Mouse (Mus musculus) hindbrain, embryonic 16.5 days (tissue): Measurements from ENCODE around the gene Zfp950. TPM values are rescaled to one million over a fixed set of nuclear protein-coding genes. Genes with fewer than 3 reads are reported as not detected.
A peak's percentile ranks its signal among the peaks of the same experiment; 100 is the strongest.

Experiments
- ATAC-seq: fragments of 200-750 bp; cut with Nextera tagmentation; 2 replicates; pipeline ENCODE4 v1.8.0; 2017; ENCODE audit warnings: moderate TSS enrichment, moderate library complexity
- H3K27ac ChIP-seq: fragments of 300-500 bp; sonication (generic); 2 replicates; pipeline ENCODE4 v1.5.1; 2014; ENCODE audit warnings: low read depth, mild to moderate bottlenecking, control low read depth, low read length, moderate library complexity
- H3K27me3 ChIP-seq: fragments of 300-500 bp; sonication (generic); replicated peaks from 2 replicates; pipeline ENCODE4 v1.6.1; 2014; ENCODE audit warnings: low read length; ENCODE audit not compliant: control insufficient read depth, insufficient read depth
- H3K36me3 ChIP-seq: fragments of 300-500 bp; sonication (generic); 2 replicates; pipeline ENCODE4 v1.6.1; 2014; ENCODE audit warnings: mild to moderate bottlenecking, low read length, moderate library complexity, mixed read lengths; ENCODE audit not compliant: control insufficient read depth, insufficient read depth
- H3K4me1 ChIP-seq: fragments of 300-500 bp; sonication (generic); 2 replicates; pipeline ENCODE4 v1.6.1; 2014; ENCODE audit warnings: low read depth, low read length; ENCODE audit not compliant: control insufficient read depth, insufficient read depth
- H3K4me2 ChIP-seq: fragments of 300-500 bp; sonication (generic); 2 replicates; pipeline ENCODE4 v1.6.1; 2014; ENCODE audit warnings: mild to moderate bottlenecking, low read length, control low read depth, moderate library complexity
- H3K4me3 ChIP-seq: fragments of 300-500 bp; sonication (generic); 2 replicates; pipeline ENCODE4 v1.5.1; 2014; ENCODE audit warnings: mild to moderate bottlenecking, low read length, control low read depth, moderate library complexity
- H3K9ac ChIP-seq: fragments of 300-500 bp; sonication (generic); 2 replicates; pipeline ENCODE4 v1.6.1; 2014; ENCODE audit warnings: low read depth, mild to moderate bottlenecking, control low read depth, low read length, moderate library complexity
- H3K9me3 ChIP-seq: fragments of 300-500 bp; sonication (generic); 2 replicates; pipeline ENCODE4 v1.6.1; 2014; ENCODE audit warnings: mild to moderate bottlenecking, low read length, moderate library complexity; ENCODE audit not compliant: control insufficient read depth
- WGBS: fragments of 180-500 bp; shearing (Covaris S2); extraction: QIAGEN DNeasy Blood & Tissue Kit; methylation state at CpG from one replicate; pipeline ENCODE4 v1.1.7; 2014; 5-methylcytosine and 5-hydroxymethylcytosine counted together
- polyA plus RNA-seq: library from polyadenylated mRNA; unstranded; fragments of >200 nt; fragmentation: Nextera tagmentation; extraction: Ambion mirVana; gene quantifications from 2 replicates; pipeline ENCODE4 v1.2.1, GENCODE M21; 2015

Zfp950 gene
- polyA plus RNA-seq, 1 experiment from 2014 or later = 47.8 TPM

GRCm38 (mm10) chr19:61097764-61098163, 42.9 kb downstream of the Zfp950 start:
- no peaks in the 10 kb centered on the region for H3K4me1 ChIP-seq
- no peaks in the 10 kb centered on the region for H3K27me3 ChIP-seq
- H3K9ac ChIP-seq = no peak overlapping the region
- H3K27ac ChIP-seq = no peak overlapping the region
- no peak overlapping the region for H3K4me3 ChIP-seq
- H3K9me3 ChIP-seq = no peaks in the 10 kb centered on the region
- peak; percentile 20; the same call in 1 of the 2 replicates for ATAC-seq
- no peaks in the 10 kb centered on the region for H3K36me3 ChIP-seq
- WGBS = 14% methylated on average over 4 of the region's 4 CpGs
- H3K4me2 ChIP-seq = no peak overlapping the region

- H3K9ac ChIP-seq = no peak overlapping the region
- no peaks in the 10 kb centered on the region for H3K36me3 ChIP-seq
- no peaks in the 10 kb centered on the region for H3K4me1 ChIP-seq
- no peak overlapping the region for H3K4me2 ChIP-seq
- WGBS = 89% methylated on average over 2 of the region's 2 CpGs
- no peak overlapping the region for H3K4me3 ChIP-seq
- no peaks in the 10 kb centered on the region for H3K27me3 ChIP-seq
- no peaks in the 10 kb centered on the region for H3K9me3 ChIP-seq
- no peak for ATAC-seq
- H3K27ac ChIP-seq = no peak overlapping the region
Observed at GRCm38 (mm10) chr19:61096776-61097175, 43.9 kb downstream of the Zfp950 start.

- Histone ChIP-seq H3K27ac (no peak overlapping the region), H3K4me2 (no peak overlapping the region), H3K9me3 (no peaks in the 10 kb centered on the region), H3K27me3 (no peaks in the 10 kb centered on the region), H3K9ac (no peak overlapping the region), H3K4me3 (no peak overlapping the region), H3K4me1 (no peaks in the 10 kb centered on the region), H3K36me3 (peaks cover 2% of the 10 kb centered on the region; the same call in 1 of the 2 replicates)
- ATAC-seq = no peak
- WGBS = 95% methylated on average over 4 of the region's 4 CpGs
Observed at GRCm38 (mm10) chr19:61090541-61090940, 50.1 kb downstream of the Zfp950 start.

GRCm38 (mm10) chr19:61089001-61089400, 51.6 kb downstream of the Zfp950 start:
- no peak overlapping the region for H3K27ac ChIP-seq
- no peak overlapping the region for H3K4me2 ChIP-seq
- H3K36me3 ChIP-seq = peaks cover 2% of the 10 kb centered on the region; the same call in 1 of the 2 replicates
- no peak for ATAC-seq
- WGBS = 98% methylated on average over 3 of the region's 3 CpGs
- H3K9ac ChIP-seq = no peak overlapping the region
- H3K4me1 ChIP-seq = no peaks in the 10 kb centered on the region
- H3K27me3 ChIP-seq = no peaks in the 10 kb centered on the region
- no peaks in the 10 kb centered on the region for H3K9me3 ChIP-seq
- H3K4me3 ChIP-seq = no peak overlapping the region

- Histone ChIP-seq H3K9me3 (no peaks in the 10 kb centered on the region), H3K27ac (no peak overlapping the region), H3K4me1 (no peaks in the 10 kb centered on the region), H3K4me2 (no peak overlapping the region), H3K9ac (no peak overlapping the region), H3K27me3 (no peaks in the 10 kb centered on the region), H3K4me3 (no peak overlapping the region), H3K36me3 (peaks cover 2% of the 10 kb centered on the region; the same call in 1 of the 2 replicates)
- 93% methylated on average over 1 of the region's 1 CpGs for WGBS
- ATAC-seq = no peak
Observed at GRCm38 (mm10) chr19:61087781-61088180, 52.9 kb downstream of the Zfp950 start.

- H3K4me2 ChIP-seq = no peak overlapping the region
- H3K9ac ChIP-seq = no peak overlapping the region
- H3K27ac ChIP-seq = no peak overlapping the region
- no peak overlapping the region for H3K4me3 ChIP-seq
- H3K9me3 ChIP-seq = no peaks in the 10 kb centered on the region
- ATAC-seq = no peak
- WGBS = 84% methylated on average over 2 of the region's 2 CpGs
- no peaks in the 10 kb centered on the region; the same call in 1 of the 2 replicates for H3K36me3 ChIP-seq
- no peaks in the 10 kb centered on the region for H3K27me3 ChIP-seq
- no peaks in the 10 kb centered on the region for H3K4me1 ChIP-seq
Observed at GRCm38 (mm10) chr19:61085217-61085616, 55.4 kb downstream of the Zfp950 start.

- no peak overlapping the region for H3K27ac ChIP-seq
- H3K27me3 ChIP-seq = no peaks in the 10 kb centered on the region
- H3K9me3 ChIP-seq = no peaks in the 10 kb centered on the region
- WGBS = 46% methylated on average over 4 of the region's 4 CpGs
- peak; percentile 91 for ATAC-seq
- H3K36me3 ChIP-seq = no peaks in the 10 kb centered on the region
- H3K4me2 ChIP-seq = no peak overlapping the region
- no peak overlapping the region for H3K9ac ChIP-seq
- no peak overlapping the region for H3K4me3 ChIP-seq
- H3K4me1 ChIP-seq = no peaks in the 10 kb centered on the region
Observed at GRCm38 (mm10) chr19:61084149-61084940, 56.3 kb downstream of the Zfp950 start.

GRCm38 (mm10) chr19:61083006-61083405, 57.6 kb downstream of the Zfp950 start:
- no peak for ATAC-seq
- 0 out of 2 replicates have a peak, but pooled peaks cover 3% of the 10 kb centered on the region for H3K36me3 ChIP-seq

GRCm38 (mm10) chr19:61080251-61080749, 60.3 kb downstream of the Zfp950 start:
- Histone ChIP-seq H3K36me3 (0 out of 2 replicates have a peak, but pooled peaks cover 3% of the 10 kb centered on the region), H3K27me3 (no peaks in the 10 kb centered on the region), H3K4me2 (no peak overlapping the region), H3K9ac (no peak overlapping the region), H3K4me3 (no peak overlapping the region), H3K4me1 (no peaks in the 10 kb centered on the region), H3K9me3 (no peaks in the 10 kb centered on the region), H3K27ac (no peak overlapping the region)
- 97% methylated on average over 5 of the region's 5 CpGs for WGBS
- ATAC-seq = no peak

More at GRCm38 (mm10) chr19:61083006-61083405, 57.6 kb downstream of the Zfp950 start:
- Histone ChIP-seq H3K9me3 (no peaks in the 10 kb centered on the region), H3K4me2 (no peak overlapping the region), H3K4me3 (no peak overlapping the region), H3K9ac (no peak overlapping the region), H3K27me3 (no peaks in the 10 kb centered on the region), H3K27ac (no peak overlapping the region), H3K4me1 (no peaks in the 10 kb centered on the region)
- WGBS = 94% methylated on average over 8 of the region's 8 CpGs
